Mouse (Mus musculus) ES-E14 (cell line): ENCODE data around the gene Snai3. TPM values are rescaled to one million over a fixed set of nuclear protein-coding genes. Genes with fewer than 3 reads are reported as not detected.

Source experiments
- DNase-seq: peaks from one replicate; pipeline ENCODE4 v3.0.0-alpha.2; 2013; ENCODE audit warnings: low read depth, low spot score
- H3K27ac ChIP-seq: 2 replicates; pipeline ENCODE4 v1.5.1; 2012; ENCODE audit warnings: low read depth, mild to moderate bottlenecking, low read length, moderate library complexity, mixed read lengths; ENCODE audit not compliant: poor library complexity, insufficient read depth, severe bottlenecking
- H3K36me3 ChIP-seq: 2 replicates; pipeline ENCODE4 v1.6.1; 2012; ENCODE audit warnings: mild to moderate bottlenecking, low read length, moderate library complexity, mixed read lengths; ENCODE audit not compliant: control insufficient read depth, poor library complexity, insufficient read depth, severe bottlenecking
- H3K4me1 ChIP-seq, 2 experiments: fragments of 150-350 bp in 1 of 2; sonication (generic) in 1 of 2; 2 replicates each; pipeline ENCODE4 v1.6.1; 2012; ENCODE audit warnings: low read length in 2 of 2, mild to moderate bottlenecking in 1 of 2, mixed read lengths in 1 of 2; ENCODE audit not compliant: control insufficient read depth in 2 of 2, insufficient read depth in 2 of 2, poor library complexity in 1 of 2
- H3K4me3 ChIP-seq, 2 experiments: fragments of 150-350 bp in 1 of 2; sonication (generic) in 1 of 2; 2 replicates each; pipeline ENCODE4 v1.5.1; 2012; ENCODE audit warnings: low read length in 2 of 2, low read depth in 1 of 2, mild to moderate bottlenecking in 1 of 2, mixed read lengths in 1 of 2; ENCODE audit not compliant: insufficient read depth in 1 of 2, poor library complexity in 1 of 2, severe bottlenecking in 1 of 2
- H3K9ac ChIP-seq: 2 replicates; pipeline ENCODE4 v1.6.1; 2012; ENCODE audit warnings: low read depth, mild to moderate bottlenecking, low read length, mixed read lengths; ENCODE audit not compliant: poor library complexity, insufficient read depth, severe bottlenecking
- H3K9me3 ChIP-seq: fragments of 150-350 bp; sonication (generic); 2 replicates; pipeline ENCODE4 v1.6.1; 2012; ENCODE audit warnings: low read depth, mild to moderate bottlenecking, low read length; ENCODE audit not compliant: control insufficient read depth, insufficient read depth
- CHD2 ChIP-seq: IDR thresholded peaks from 2 replicates; pipeline ENCODE4 v1.6.1; 2014; ENCODE audit warnings: mild to moderate bottlenecking, low read depth, low read length, inconsistent platforms
- HCFC1 ChIP-seq: IDR thresholded peaks from 2 replicates; pipeline ENCODE4 v1.6.1; 2012; ENCODE audit warnings: low read length, inconsistent platforms, borderline replicate concordance; ENCODE audit not compliant: insufficient read depth
- MAFK ChIP-seq: IDR thresholded peaks from 2 replicates; pipeline ENCODE4 v1.6.1; 2014; ENCODE audit warnings: mild to moderate bottlenecking, low read depth, low read length, inconsistent platforms; ENCODE audit not compliant: insufficient read depth
- ZC3H11A ChIP-seq: IDR thresholded peaks from 2 replicates; pipeline ENCODE4 v1.6.1; 2012; ENCODE audit warnings: low read depth, mild to moderate bottlenecking, inconsistent platforms, low read length, borderline replicate concordance
- ZNF384 ChIP-seq: IDR thresholded peaks from 2 replicates; pipeline ENCODE4 v1.6.1; 2012; ENCODE audit warnings: low read depth, low read length, inconsistent platforms
- in situ Hi-C, 2 experiments: fragments of 600-800 bp; cut with MboI; formaldehyde crosslinking; loops; one replicate each; pipeline ENCODE4 v1.15.1; 2025; ENCODE audit warnings: low sequenced_read_pairs in 2 of 2, inconsistent platforms in 1 of 2; ENCODE audit not compliant: unreplicated experiment in 2 of 2
- total RNA-seq: library from RNA; depleted of rRNA; stranded (reverse); fragments of 300-350 nt; gene quantifications from 2 replicates; pipeline ENCODE4 v1.2.3, GENCODE M21; 2012

Gene Snai3
- total RNA-seq, 1 experiment: 4.2 TPM

DNA sequence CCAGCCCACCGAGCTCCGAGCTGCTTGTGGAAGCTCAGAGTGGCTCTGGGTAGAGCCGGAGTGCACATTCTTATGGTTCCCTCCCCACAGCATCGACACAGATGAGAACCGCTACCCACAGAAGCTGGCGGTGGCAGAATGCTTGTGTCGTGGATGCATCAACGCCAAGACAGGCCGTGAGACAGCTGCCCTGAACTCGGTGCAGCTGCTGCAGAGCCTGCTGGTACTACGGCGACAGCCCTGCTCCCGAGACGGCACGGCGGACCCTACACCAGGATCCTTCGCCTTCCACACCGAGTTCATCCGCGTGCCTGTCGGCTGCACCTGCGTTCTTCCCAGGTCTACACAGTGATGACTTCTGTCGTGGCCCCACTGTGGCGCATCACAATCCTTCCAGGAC, 37.3 kb downstream of the Snai3 start:
- Histone ChIP-seq H3K9ac (no peak overlapping the region), H3K4me3 (peak overlapping the region in 1 of 2 experiments; percentile 5; a peak in 2 of 4 replicates), H3K36me3 (peaks cover 5% of the 10 kb centered on the region; the same call in 1 of the 2 replicates), H3K27ac (no peak overlapping the region), H3K9me3 (no peaks in the 10 kb centered on the region), H3K4me1 (peaks cover 0 to 13% of the 10 kb centered on the region in 2 experiments; a peak in 2 of 4 replicates)
- TF ChIP-seq MAFK: no peak
- TF ChIP-seq ZC3H11A: no peak
- no peak for TF ChIP-seq CHD2
- TF ChIP-seq ZNF384: no peak
- no peak for DNase-seq
- in situ Hi-C loops: no loop called here

DNA sequence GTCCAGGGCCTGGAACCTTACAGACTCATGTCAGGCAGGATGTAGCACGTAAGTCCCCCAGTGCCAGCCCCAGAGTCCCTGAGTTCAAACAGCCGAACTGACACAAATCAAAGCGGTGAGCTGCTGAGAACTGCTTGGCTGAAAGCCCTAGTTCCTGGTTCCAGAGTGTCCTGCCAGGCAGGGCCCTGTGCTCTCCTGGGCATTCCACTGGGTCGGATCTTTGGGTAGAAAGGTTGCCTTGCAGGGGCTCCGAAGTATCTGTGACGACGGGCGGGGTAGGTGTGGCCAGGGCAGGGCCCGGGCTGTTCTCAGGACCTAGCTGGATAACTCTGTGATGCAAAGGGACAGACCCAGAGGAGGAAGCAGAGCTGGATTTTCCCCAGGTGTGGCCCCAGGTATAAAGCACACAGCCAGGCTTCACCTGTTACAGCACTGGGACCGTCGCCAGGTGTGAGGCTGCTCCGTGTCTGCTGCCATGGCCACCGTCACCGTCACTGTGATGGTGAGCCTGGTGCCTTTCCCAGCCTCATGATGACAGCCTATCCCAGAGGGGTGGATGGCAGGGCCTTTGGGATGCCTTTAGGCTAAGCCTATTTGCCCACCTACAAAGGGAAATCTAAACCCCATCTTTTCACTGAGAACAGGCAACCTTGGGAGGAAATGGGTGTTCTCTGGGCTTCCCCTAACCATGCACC, 39.0 kb downstream of the Snai3 start, which contains the start of gene Il17c:
Il17c (plus strand) TSS at position 645 of the 695 bp plus-strand sequence.
- H3K27ac ChIP-seq: no peak within 1 kb of the TSS
- H3K36me3 ChIP-seq: peaks cover 17% of the 10 kb centered on the region
- no peak for TF ChIP-seq MAFK
- TF ChIP-seq ZC3H11A: no peak
- no peak for TF ChIP-seq ZNF384
- TF ChIP-seq HCFC1: no peak
- no peak for TF ChIP-seq CHD2
- in situ Hi-C loops: no loop called here
- H3K4me1 ChIP-seq: peaks cover 0 to 12% of the 10 kb centered on the region in 2 experiments; a peak in 2 of 4 replicates
- H3K4me3 ChIP-seq: no peak within 1 kb of the TSS
- no peaks in the 10 kb centered on the region for H3K9me3 ChIP-seq
- H3K9ac ChIP-seq: no peak within 1 kb of the TSS
- no peak for DNase-seq

DNA sequence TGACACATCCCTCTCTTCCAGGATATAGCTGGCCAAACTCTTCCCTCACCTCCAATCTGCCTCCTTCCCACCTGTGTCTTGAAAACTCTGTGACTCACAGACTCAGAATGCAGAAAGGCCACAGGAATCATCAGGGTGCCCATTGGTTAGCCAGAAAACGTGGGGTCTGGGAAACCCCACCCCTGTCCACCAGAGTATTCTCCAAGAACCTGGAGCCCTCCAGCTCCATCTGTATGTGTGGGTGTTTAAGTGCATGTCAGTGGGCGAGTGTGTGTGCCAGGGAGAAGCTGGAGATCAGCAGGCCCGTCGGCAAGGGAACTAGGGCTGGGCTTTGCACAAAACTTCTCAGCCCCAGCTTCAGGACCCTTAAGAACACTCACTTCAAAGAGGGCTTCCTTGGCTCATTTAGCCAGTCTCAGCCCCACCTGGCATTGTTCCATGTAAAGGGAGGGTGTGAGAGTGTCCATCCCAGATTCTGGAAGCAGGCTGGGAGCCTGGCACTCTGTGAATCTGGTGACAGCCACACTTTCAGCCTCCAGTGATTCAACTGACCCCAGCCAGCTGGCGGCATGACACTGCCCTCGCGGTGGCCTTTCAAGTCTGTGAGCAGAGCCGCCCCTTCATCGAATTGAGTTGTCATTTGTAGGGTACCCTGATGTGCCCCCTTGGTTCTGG, 40.5 kb downstream of the Snai3 start:
- Histone ChIP-seq H3K9me3 (no peaks in the 10 kb centered on the region), H3K36me3 (peaks cover 32% of the 10 kb centered on the region), H3K4me1 (peaks cover 0 to 12% of the 10 kb centered on the region in 2 experiments; a peak in 2 of 4 replicates), H3K9ac (no peak overlapping the region), H3K27ac (no peak overlapping the region), H3K4me3 (no peak overlapping the region)
- in situ Hi-C loops: no loop called here
- DNase-seq: no peak
- TF ChIP-seq MAFK (no peak), HCFC1 (no peak), CHD2 (no peak), ZC3H11A (no peak), ZNF384 (no peak)

DNA sequence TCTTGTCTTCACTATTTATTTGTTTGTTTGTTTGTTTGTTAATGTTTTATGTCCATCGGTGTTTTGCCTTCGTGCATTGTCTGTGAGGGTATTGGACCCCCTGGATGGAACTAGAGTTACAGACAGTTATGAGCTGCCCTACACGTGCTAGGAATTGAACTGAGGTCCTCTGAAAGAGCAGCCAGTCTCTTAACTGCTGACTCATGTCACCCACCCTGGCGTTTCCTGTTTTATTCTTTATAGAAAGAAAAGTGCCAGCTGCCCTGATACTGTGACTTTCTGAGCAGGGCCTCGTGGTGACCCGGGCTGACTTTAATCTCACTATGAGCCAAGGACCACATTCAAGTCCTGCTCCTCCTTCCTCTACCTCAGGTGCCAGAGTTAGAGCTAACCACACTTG, 45.0 kb downstream of the Snai3 start:
- no peak for DNase-seq
- peaks cover 0 to 6% of the 10 kb centered on the region in 2 experiments; a peak in 1 of 4 replicates for H3K4me1 ChIP-seq
- TF ChIP-seq ZC3H11A (no peak), HCFC1 (no peak), CHD2 (no peak), MAFK (no peak), ZNF384 (no peak)
- H3K27ac ChIP-seq: no peak overlapping the region
- peaks cover 72% of the 10 kb centered on the region for H3K36me3 ChIP-seq
- H3K9ac ChIP-seq: no peak overlapping the region
- H3K4me3 ChIP-seq: no peak overlapping the region
- in situ Hi-C loops: no loop called here
- no peaks in the 10 kb centered on the region for H3K9me3 ChIP-seq
